Mouse (Mus musculus): ENCODE results near the gene Speer2.

Speer2 gene

DNA sequence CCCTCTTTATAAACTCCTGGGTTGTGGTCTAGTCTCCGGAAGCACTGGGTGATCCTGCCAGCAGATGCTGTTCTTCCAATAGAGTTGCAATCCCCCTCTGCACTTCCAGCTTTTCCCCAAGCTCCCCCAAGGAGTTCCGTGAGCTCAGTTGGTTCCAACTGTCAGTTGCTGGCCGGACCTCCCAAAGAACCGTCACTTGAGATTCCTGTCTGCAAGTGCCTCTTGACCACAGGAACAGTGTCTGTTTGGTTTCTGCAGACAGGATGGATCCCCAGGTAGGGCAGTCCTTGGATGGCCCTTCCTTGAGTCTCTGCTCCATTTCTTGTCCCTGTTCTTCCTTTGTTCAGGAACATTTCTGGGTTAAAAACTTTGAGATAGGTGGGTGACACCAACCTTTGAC lies at the start of gene Speer2:
Gene Speer2 (minus strand): TSS at position 101 of the 400 bp plus-strand sequence.
- no peak for DNase-seq (ENCODE audit: low read depth, low spot score)

- no peak for DNase-seq (ENCODE audit: low read depth, low spot score)
These were observed 40.8 kb upstream of the Speer2 start for GRCm38 (mm10) chr16:69904303-69904702.

DNA sequence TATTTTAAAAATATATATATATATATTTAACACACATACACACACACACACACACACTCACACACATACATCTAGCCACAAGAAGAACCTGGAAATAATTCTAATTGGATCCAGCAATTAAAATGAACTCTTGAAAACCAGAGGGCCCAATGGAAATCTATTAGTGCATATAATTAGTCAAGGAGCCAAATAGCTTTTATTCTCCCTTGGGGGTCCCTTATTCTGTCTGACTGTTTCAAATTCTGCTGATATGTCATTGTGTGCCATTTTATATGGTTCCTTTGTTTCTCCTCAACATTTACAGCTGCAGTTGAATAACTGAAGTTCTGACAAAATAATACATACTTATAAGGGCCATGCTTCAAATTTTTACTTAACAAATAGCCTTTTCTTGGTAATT lies 17.2 kb upstream of the Speer2 start:
- no peak for DNase-seq (ENCODE audit: low read depth, low spot score)

DNA sequence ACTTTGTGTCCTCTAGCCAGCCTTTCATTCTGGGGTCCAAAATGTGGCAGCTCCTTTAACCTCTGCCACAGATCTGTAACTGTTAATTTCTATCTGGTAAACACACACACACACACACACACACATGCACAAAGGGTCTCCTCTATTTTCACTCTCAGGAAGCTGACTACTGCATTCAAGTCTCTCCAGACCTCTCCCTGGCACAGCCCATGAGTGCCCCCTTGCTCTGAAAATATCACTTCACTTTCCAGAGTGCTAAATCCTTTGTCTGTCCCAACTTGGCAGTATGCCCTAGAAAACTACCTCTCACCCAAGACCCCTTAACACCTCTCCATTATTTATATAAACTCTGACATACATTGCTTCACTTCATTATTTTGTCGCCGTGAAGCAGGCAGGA lies 26.9 kb downstream of the Speer2 start:
- no peak for DNase-seq (ENCODE audit: low read depth, low spot score)

DNA sequence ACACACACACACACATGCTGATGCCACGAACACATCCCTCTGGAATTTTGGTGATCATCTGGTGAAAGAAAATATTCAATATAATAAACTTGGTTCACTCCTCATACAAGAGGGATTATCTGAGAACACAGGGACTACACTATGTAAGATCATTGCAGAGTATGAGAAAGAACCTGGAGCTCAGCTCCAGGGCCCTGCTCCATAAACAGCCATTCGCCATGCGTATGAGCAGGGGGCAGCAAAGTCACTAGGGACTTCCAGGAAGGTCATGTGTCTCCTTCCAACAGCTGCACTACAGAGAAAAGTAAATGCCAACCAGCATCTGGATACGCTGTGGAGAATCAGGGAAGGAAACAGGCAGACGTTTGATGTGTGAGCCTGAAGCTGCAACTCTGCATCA lies 49.9 kb downstream of the Speer2 start:
- no peak for DNase-seq (ENCODE audit: low read depth, low spot score)
